Mouse (Mus musculus): ENCODE results near the gene Mrps10.
"Not testable (repeated sequence)": the region's sequence is repeated elsewhere in the genome, so short reads cannot be mapped to it uniquely, and the experiment has no call there.

Mrps10 gene

GRCm38 (mm10) chr17:47383266-47383665 lies 14.6 kb downstream of the Mrps10 start:
- DNase-seq (ENCODE audit: low spot score): no peak

GRCm38 (mm10) chr17:47384064-47384463 lies 15.4 kb downstream of the Mrps10 start:
- no peak for DNase-seq (ENCODE audit: low spot score)

- DNase-seq (ENCODE audit: low spot score): no peak
Measured at GRCm38 (mm10) chr17:47385145-47385544, 16.5 kb downstream of the Mrps10 start, which contains the start of gene Guca1b. Gene Guca1b (plus strand): TSS chr17:47385393.

GRCm38 (mm10) chr17:47386649-47387048 lies 18.0 kb downstream of the Mrps10 start:
- DNase-seq (ENCODE audit: low spot score): peak; percentile 27

GRCm38 (mm10) chr17:47394223-47394869 lies 25.7 kb downstream of the Mrps10 start:
- no peak for DNase-seq (ENCODE audit: low spot score)

- DNase-seq (ENCODE audit: low spot score): peak; percentile 24
Measured at GRCm38 (mm10) chr17:47395376-47395913, 26.8 kb downstream of the Mrps10 start.

- DNase-seq (ENCODE audit: low spot score): no peak
Measured at GRCm38 (mm10) chr17:47399091-47399490, 30.4 kb downstream of the Mrps10 start.

- DNase-seq (ENCODE audit: low spot score): no peak
Measured at GRCm38 (mm10) chr17:47400451-47400850, 31.8 kb downstream of the Mrps10 start, which contains the start of gene Guca1a. Gene Guca1a (minus strand): TSS chr17:47400584.

- DNase-seq (ENCODE audit: low spot score): no peak
Measured at GRCm38 (mm10) chr17:47407717-47408557, 39.2 kb downstream of the Mrps10 start.

DNA sequence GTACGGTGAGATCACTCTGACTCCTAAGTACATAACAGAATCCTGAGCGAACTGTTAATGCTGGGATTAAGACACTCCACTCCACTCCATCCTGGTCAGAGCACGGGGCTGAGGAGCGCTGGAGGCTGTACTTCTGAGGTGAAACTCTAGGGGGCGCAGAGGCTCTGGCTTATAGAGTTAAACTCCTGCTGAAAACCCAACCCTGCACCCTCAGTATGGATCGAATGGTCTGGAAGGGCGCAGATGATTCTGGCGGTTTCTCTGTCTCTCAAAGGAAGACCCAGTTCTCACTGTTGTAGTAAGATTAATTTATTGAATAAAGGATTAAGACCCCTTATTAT lies 39.8 kb downstream of the Mrps10 start:
- DNase-seq (ENCODE audit: low spot score): peak; percentile 35

DNA sequence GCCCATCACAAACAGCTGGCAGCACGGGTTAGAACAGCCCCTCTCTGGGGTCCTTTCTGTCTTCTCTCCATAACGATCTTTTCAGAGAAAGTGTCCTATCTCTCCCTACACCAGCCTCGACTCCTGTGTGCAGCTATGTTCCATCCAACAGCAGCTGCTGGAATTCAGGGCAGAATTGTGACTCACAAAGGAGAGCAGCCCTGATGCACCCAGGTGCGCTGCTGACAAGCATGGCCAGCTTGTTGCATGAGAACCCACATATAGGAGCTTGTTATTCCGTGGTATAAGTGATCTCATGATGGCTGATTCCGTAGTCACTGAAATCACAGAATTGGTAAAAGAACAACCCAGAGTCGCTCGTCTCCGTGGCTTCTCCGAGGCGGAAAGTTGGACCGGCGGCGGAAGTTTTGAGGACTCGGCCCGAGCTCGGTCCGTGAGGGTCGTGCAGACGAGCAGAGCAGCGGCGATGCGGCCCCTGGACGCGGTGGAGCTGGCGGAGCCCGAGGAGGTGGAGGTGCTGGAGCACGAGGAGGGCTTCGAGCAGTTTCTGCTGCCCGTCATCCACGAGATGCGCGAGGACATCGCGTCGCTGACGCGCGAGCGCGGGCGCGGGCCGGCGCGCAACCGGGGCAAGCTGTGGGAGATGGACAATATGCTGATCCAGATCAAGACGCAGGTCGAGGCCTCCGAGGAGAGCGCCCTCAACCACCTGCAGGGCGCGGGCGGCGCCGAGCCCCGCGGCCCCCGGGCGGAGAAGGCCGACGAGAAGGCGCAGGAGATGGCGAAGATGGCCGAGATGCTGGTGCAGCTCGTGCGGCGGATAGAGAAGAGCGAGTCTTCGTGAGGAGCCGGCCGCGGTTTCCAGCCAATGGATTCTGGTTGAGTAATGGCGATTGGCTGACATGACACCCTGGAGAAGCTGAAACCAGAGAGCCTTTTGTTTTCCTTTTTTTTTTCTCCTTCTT lies 41.5 kb downstream of the Mrps10 start:
- DNase-seq (ENCODE audit: low spot score): peak; percentile 3

DNA sequence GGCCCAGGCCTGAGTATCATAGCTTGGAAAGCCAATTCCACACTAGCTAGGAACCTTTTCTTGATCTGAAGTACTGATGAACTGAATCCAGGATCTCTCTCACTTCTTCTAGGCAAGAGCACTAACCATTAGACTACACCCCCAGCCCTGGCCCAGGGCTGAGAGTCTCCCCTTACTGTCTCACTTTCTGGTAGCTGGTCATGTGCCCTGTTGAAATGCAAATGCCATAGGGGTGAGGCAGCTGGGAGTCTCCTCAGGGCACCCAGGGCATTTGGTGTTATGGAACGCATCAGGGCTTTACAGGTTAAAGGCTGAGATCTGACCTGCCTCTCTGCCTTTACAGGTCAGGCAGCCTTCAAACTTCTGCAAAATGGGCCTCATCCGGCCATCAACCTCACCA lies 51.5 kb downstream of the Mrps10 start:
- no peak for DNase-seq (ENCODE audit: low spot score)

- no peak for DNase-seq (ENCODE audit: low spot score)
Measured at GRCm38 (mm10) chr17:47421566-47421965, 52.9 kb downstream of the Mrps10 start.

DNA sequence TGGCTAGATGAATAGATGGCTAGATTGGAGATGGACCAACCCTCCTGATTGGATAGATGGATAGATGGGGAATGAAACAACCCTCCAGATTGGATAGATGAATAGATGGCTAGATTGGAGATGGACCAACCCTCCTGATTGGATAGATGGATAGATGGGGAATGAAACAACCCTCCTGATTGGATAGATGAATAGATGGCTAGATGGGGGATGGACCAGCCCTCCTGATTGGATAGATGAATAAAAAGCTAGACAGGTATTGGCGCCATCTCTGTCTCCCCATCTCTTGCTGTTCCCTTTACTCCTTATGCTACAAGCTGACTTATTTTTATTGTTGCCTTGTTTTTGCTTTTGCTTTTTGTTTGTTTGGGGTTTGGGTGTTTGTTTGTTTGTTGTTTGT lies 53.9 kb downstream of the Mrps10 start:
- not testable (repeated sequence) for DNase-seq (ENCODE audit: low spot score)

DNA sequence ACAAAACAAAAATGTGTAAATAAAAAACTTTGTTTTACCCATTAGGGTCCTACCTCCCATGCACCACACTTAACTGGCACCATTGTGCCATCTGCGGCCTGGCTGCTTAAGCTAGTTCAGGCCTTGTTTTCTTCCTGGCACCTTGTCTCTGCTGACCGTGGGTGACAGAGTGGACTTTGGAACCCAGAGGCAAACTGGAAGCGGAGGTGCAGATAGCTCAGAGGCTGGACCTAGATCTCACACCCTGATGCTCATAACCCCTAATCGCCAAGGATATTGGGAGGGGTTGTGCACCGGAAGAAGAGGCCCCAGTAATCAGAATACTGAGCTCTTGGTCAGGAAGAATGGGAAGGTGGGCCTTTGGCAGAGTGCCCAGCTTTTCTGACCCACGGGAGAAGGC lies 55.5 kb downstream of the Mrps10 start:
- no peak for DNase-seq (ENCODE audit: low spot score)

DNA sequence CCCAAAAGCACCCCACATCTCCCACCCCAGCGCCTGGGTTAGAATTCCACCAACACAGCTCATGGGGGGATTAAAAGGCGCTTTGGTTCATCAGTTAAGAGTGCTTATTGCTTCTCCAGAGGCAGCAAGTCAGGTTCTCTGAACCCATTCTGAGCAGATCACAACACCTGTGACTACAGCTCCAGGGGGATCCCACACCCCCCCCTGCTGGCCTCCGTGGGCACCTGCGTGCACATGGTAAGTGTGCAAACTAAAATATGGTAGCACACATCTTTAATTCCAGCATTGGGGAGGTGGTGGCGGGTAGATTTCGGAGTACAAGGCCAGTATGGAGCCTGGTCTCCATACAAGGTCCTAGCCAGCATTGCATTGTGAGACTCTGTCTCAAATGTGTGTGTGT lies 58.6 kb downstream of the Mrps10 start:
- DNase-seq (ENCODE audit: low spot score): no peak

- no peak for DNase-seq (ENCODE audit: low spot score)
Measured at GRCm38 (mm10) chr17:47428831-47429304, 60.2 kb downstream of the Mrps10 start.

DNA sequence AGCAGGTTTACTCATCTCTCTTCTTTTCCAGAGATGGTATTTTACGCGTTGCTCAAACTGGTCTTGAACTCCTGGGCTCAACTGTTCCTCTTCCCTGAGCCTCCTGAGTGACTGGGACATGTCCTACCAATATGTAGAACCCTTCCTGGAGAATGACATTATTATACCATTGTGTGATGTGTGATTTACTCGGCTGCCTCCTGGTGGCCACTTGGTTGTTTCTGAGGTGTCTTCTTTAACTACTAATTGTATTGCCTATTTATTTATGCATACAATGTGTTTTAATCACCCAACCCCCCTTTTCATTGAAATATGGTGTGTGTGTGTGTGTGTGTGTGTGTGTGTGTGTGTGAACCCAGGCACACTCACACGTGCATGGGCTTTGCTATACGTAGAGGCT lies 62.1 kb downstream of the Mrps10 start:
- no peak for DNase-seq (ENCODE audit: low spot score)

Measured in ovary, postnatal 10 days (tissue).